ENCODE assay signal across 7 mouse cellular contexts in genomic region chr13:95323950-95324625, GRCm38 (mm10). TPM values are rescaled to one million over a fixed set of nuclear protein-coding genes. Genes with fewer than 3 reads are reported as not detected.
A peak's percentile ranks its signal among the peaks of the same experiment; 100 is the strongest.
DNase-seq lines count a peak whose midpoint lies in the region; ATAC-seq lines count a peak whose summit lies in the region.

No protein-coding gene starts in this region.

- peak overlapping the region; percentile 87 for H3K4me2 ChIP-seq in forebrain, embryonic 11.5 days (ENCODE audit: low read depth, low read length, severe bottlenecking)
- H3K4me2 ChIP-seq in hindbrain, embryonic 11.5 days (replicated peaks; ENCODE audit: low read depth, low read length), result peak overlapping the region; percentile 83

- H3K9ac ChIP-seq in forebrain, embryonic 11.5 days (ENCODE audit: low read length), result peak overlapping the region; percentile 98
- peak overlapping the region; percentile 96 for H3K9ac ChIP-seq in hindbrain, embryonic 11.5 days (ENCODE audit: low read depth, low read length)

- WGBS in forebrain, embryonic 11.5 days, result 24% methylated on average over 15 of the region's 15 CpGs
- 25% methylated on average over 15 of the region's 15 CpGs for WGBS in hindbrain, embryonic 11.5 days

- H3K4me3 ChIP-seq in forebrain, embryonic 11.5 days (ENCODE audit: low read depth, low read length), result peak overlapping the region; percentile 74
- peak overlapping the region; percentile 74 for H3K4me3 ChIP-seq in hindbrain, embryonic 11.5 days (ENCODE audit: low read depth, low read length)

- H3K36me3 ChIP-seq in forebrain, embryonic 11.5 days (ENCODE audit: control insufficient read depth, insufficient read depth, low read length), result no peaks in the 10 kb centered on the region
- no peaks in the 10 kb centered on the region for H3K36me3 ChIP-seq in hindbrain, embryonic 11.5 days (ENCODE audit: control insufficient read depth, insufficient read depth, low read length)

- DNase-seq in R1 (ENCODE audit: low read depth, low spot score), result peak; percentile 58
- DNase-seq in brain, embryonic 18.5 days (ENCODE audit: low read depth, low spot score), result peak; percentile 51
- DNase-seq in forebrain, embryonic 11.5 days (ENCODE audit: low spot score), result peak; percentile 82
- DNase-seq in hindbrain, embryonic 11.5 days (ENCODE audit: low spot score), result peak; percentile 75
- peak; percentile 35 to 48 for DNase-seq in layer of hippocampus, postnatal 36 days
- DNase-seq in lung, postnatal 4 days, result peak; percentile 53 to 75
- peak; percentile 42 for DNase-seq in right cerebral cortex, postnatal 25 days

- H3K9me3 ChIP-seq in forebrain, embryonic 11.5 days (ENCODE audit: control insufficient read depth, low read length), result no peaks in the 10 kb centered on the region
- no peaks in the 10 kb centered on the region for H3K9me3 ChIP-seq in hindbrain, embryonic 11.5 days (ENCODE audit: control insufficient read depth, low read length)

- H3K27ac ChIP-seq in forebrain, embryonic 11.5 days (ENCODE audit: low read depth, low read length), result no peak overlapping the region
- H3K27ac ChIP-seq in hindbrain, embryonic 11.5 days (ENCODE audit: low read depth, low read length), result no peak overlapping the region

- H3K27me3 ChIP-seq in forebrain, embryonic 11.5 days (ENCODE audit: control insufficient read depth, insufficient read depth, low read length), result no peaks in the 10 kb centered on the region
- no peaks in the 10 kb centered on the region for H3K27me3 ChIP-seq in hindbrain, embryonic 11.5 days (ENCODE audit: control insufficient read depth, insufficient read depth, low read length)

- peak; percentile 40 for ATAC-seq in forebrain, embryonic 11.5 days (replicated peaks; ENCODE audit: low FRiP score)
- ATAC-seq in hindbrain, embryonic 11.5 days (ENCODE audit: low FRiP score), result peak; percentile 58; the same call in 1 of the 2 replicates

- H3K4me1 ChIP-seq in forebrain, embryonic 11.5 days (replicated peaks; ENCODE audit: control insufficient read depth, insufficient read depth, low read length), result peaks cover 13% of the 10 kb centered on the region
- 0 out of 2 replicates have a peak, but pooled peaks cover 4% of the 10 kb centered on the region for H3K4me1 ChIP-seq in hindbrain, embryonic 11.5 days (replicated peaks; ENCODE audit: control insufficient read depth, insufficient read depth, low read length)

RNA-seq across cellular contexts. Expression of gene Zbed3, which starts 0.7 kb away (rescaled TPM):
- polyA plus RNA-seq in forebrain, embryonic 11.5 days (2014; fragmentation: Nextera tagmentation; extraction: Ambion mirVana), result 63.9 and 64.5 TPM in 2 replicates
- polyA plus RNA-seq in hindbrain, embryonic 11.5 days (2014; fragmentation: Nextera tagmentation; extraction: Ambion mirVana), result 50.8 and 53.8 TPM in 2 replicates
- 10 to 100 TPM; 11.9 to 14.8 TPM for total RNA-seq in layer of hippocampus, postnatal 36 days (2021)

RNA-seq across cellular contexts. Expression of gene Aggf1, which starts 51.1 kb away (rescaled TPM):
- polyA plus RNA-seq in forebrain, embryonic 11.5 days (2014; fragmentation: Nextera tagmentation; extraction: Ambion mirVana), result 51.6 and 54.4 TPM in 2 replicates
- polyA plus RNA-seq in hindbrain, embryonic 11.5 days (2014; fragmentation: Nextera tagmentation; extraction: Ambion mirVana), result 47.7 and 54.4 TPM in 2 replicates
- 10 to 100 TPM; 49.3 to 49.7 TPM for total RNA-seq in layer of hippocampus, postnatal 36 days (2021)
